10 mouse cellular contexts compared by ENCODE assay signal in genomic region chr4:45818814-45819207, GRCm38 (mm10). TPM values are rescaled to one million over a fixed set of nuclear protein-coding genes. Genes with fewer than 3 reads are reported as not detected.
DNase-seq lines count a peak whose midpoint lies in the region; ATAC-seq and TF ChIP-seq lines count a peak whose summit lies in the region.
"Had no signal": no experiment of that assay in that cellular context is flagged by ENCODE, and none has a peak within 500 bp of the region (broad histone marks: within the 10 kb centered on the region; RNA-seq: fewer than 3 reads in every experiment).

No protein-coding gene starts in this region.

- H3K9me3 ChIP-seq in neural tube, embryonic 11.5 days (ENCODE audit: control insufficient read depth, low read length) = no peaks in the 10 kb centered on the region
- no peaks in the 10 kb centered on the region for H3K9me3 ChIP-seq in hindbrain, embryonic 12.5 days (replicated peaks)
- no peaks in the 10 kb centered on the region for H3K9me3 ChIP-seq in stomach, postnatal 0 days (ENCODE audit: control insufficient read depth, low read length)

- H3K36me3 ChIP-seq in neural tube, embryonic 11.5 days (ENCODE audit: control insufficient read depth, insufficient read depth, low read length) = no peaks in the 10 kb centered on the region
- H3K36me3 ChIP-seq in hindbrain, embryonic 12.5 days = peaks cover 16% of the 10 kb centered on the region
- no peaks in the 10 kb centered on the region for H3K36me3 ChIP-seq in stomach, postnatal 0 days (ENCODE audit: control insufficient read depth, insufficient read depth, low read length)

- H3K4me1 ChIP-seq in neural tube, embryonic 11.5 days (ENCODE audit: control insufficient read depth, insufficient read depth, low read length) = peaks cover 35% of the 10 kb centered on the region
- H3K4me1 ChIP-seq in hindbrain, embryonic 12.5 days = peaks cover 61% of the 10 kb centered on the region
- H3K4me1 ChIP-seq in stomach, postnatal 0 days (replicated peaks; ENCODE audit: control insufficient read depth, insufficient read depth) = no peaks in the 10 kb centered on the region

- H3K9ac ChIP-seq in neural tube, embryonic 11.5 days (ENCODE audit: low read length) = peak overlapping the region; percentile 47
- H3K9ac ChIP-seq in hindbrain, embryonic 12.5 days = peak overlapping the region; percentile 54
- peak overlapping the region; percentile 18; the same call in 1 of the 2 replicates for H3K9ac ChIP-seq in stomach, postnatal 0 days (ENCODE audit: low read length)
- H3K9ac ChIP-seq: liver, embryonic 14.5 days had no signal

- TF ChIP-seq CTCF in stomach, postnatal 0 days (IDR thresholded peaks at IDR 0.05; ENCODE audit: low read depth) = no peak

- ATAC-seq in neural tube, embryonic 11.5 days (ENCODE audit: insufficient read depth, low FRiP score, low TSS enrichment) = peak; percentile 18
- peak; percentile 45 for ATAC-seq in hindbrain, embryonic 12.5 days (ENCODE audit: low FRiP score)
- peak; percentile 20; the same call in 1 of the 2 replicates for ATAC-seq in megakaryocyte, adult 5-6 weeks (ENCODE audit: poor library complexity, severe bottlenecking)
- ATAC-seq in stomach, postnatal 0 days (ENCODE audit: low FRiP score, low TSS enrichment) = no peak
- ATAC-seq in erythroblast, adult 5-6 weeks (replicated peaks; ENCODE audit: low FRiP score, poor library complexity, severe bottlenecking) = no peak

- no peak overlapping the region for H3K4me3 ChIP-seq in neural tube, embryonic 11.5 days (ENCODE audit: low read depth, low read length)
- H3K4me3 ChIP-seq in hindbrain, embryonic 12.5 days = peak overlapping the region; percentile 15
- no peak overlapping the region for H3K4me3 ChIP-seq in stomach, postnatal 0 days (ENCODE audit: low read depth, low read length)

- TF ChIP-seq EP300 in stomach, postnatal 0 days (optimal IDR thresholded peaks at IDR 0.05) = no peak

- WGBS in neural tube, embryonic 11.5 days = 9% methylated on average over 3 of the region's 4 CpGs
- WGBS in hindbrain, embryonic 12.5 days = 10% methylated on average over 3 of the region's 4 CpGs
- 44% methylated on average over 4 of the region's 4 CpGs for WGBS in stomach, postnatal 0 days

- H3K27me3 ChIP-seq in neural tube, embryonic 11.5 days (ENCODE audit: control insufficient read depth, insufficient read depth, low read length) = peaks cover 1% of the 10 kb centered on the region; the same call in 1 of the 2 replicates
- H3K27me3 ChIP-seq in hindbrain, embryonic 12.5 days = peaks cover 6% of the 10 kb centered on the region
- no peaks in the 10 kb centered on the region for H3K27me3 ChIP-seq in stomach, postnatal 0 days (ENCODE audit: control insufficient read depth, insufficient read depth, low read length)

- H3K4me2 ChIP-seq in neural tube, embryonic 11.5 days (ENCODE audit: low read depth) = peak overlapping the region; percentile 36
- H3K4me2 ChIP-seq in hindbrain, embryonic 12.5 days (replicated peaks) = peak overlapping the region; percentile 48
- H3K4me2 ChIP-seq in stomach, postnatal 0 days (replicated peaks; ENCODE audit: low read depth) = peak overlapping the region; percentile 50

- no peak for DNase-seq in neural tube, embryonic 11.5 days (ENCODE audit: low spot score)
- no peak for DNase-seq in neural tube, embryonic 10.5 days (ENCODE audit: extremely low spot score, low spot score)
- no peak for DNase-seq in stomach, postnatal 0 days (ENCODE audit: low spot score)
- no peak for DNase-seq in B cell, adult 2 months
- DNase-seq in adrenal gland, adult 2 months = no peak

- peak overlapping the region; percentile 94 for H3K27ac ChIP-seq in neural tube, embryonic 11.5 days (ENCODE audit: low read depth, low read length)
- peak overlapping the region; percentile 96 for H3K27ac ChIP-seq in hindbrain, embryonic 12.5 days
- no peak overlapping the region for H3K27ac ChIP-seq in stomach, postnatal 0 days (replicated peaks)
- H3K27ac ChIP-seq: liver, embryonic 14.5 days had no signal

RNA-seq across cellular contexts. Expression of gene Igfbpl1, which starts 7.9 kb away (rescaled TPM):
- polyA plus RNA-seq in neural tube, embryonic 11.5 days (2014; fragmentation: Nextera tagmentation; extraction: Ambion mirVana) = 76.8 and 90.4 TPM in 2 replicates
- polyA plus RNA-seq in hindbrain, embryonic 12.5 days (2016; fragmentation: Nextera tagmentation; extraction: Ambion mirVana) = 47.2 and 48.7 TPM in 2 replicates
- not detected in 2 replicates for total RNA-seq in megakaryocyte, adult 5-6 weeks (2015)
- total RNA-seq in megakaryocyte, adult 5-6 weeks (2017) = not detected in 2 replicates
- polyA plus RNA-seq in stomach, postnatal 0 days (2015; fragmentation: Nextera tagmentation; extraction: Ambion mirVana) = 0.08 and 0.17 TPM in 2 replicates
- total RNA-seq in adrenal gland, adult 2 months (2021) = not detected
- not detected in 2 replicates for polyA plus RNA-seq in adrenal gland, adult 2 months (2012; rRNA removed)
- not detected in 2 replicates for total RNA-seq in erythroblast, adult 5-6 weeks (2015; ENCODE audit: low replicate concordance)
- not detected in 2 replicates for total RNA-seq in erythroblast, adult 5-6 weeks (2017; ENCODE audit: low replicate concordance)
- total RNA-seq: hematopoietic stem cell, adult 5-6 weeks had no signal

RNA-seq across cellular contexts. Expression of gene Aldh1b1, which starts 20.0 kb away (rescaled TPM):
- 4.1 and 4.6 TPM in 2 replicates for polyA plus RNA-seq in neural tube, embryonic 11.5 days (2014; fragmentation: Nextera tagmentation; extraction: Ambion mirVana)
- 7.4 and 7.6 TPM in 2 replicates for polyA plus RNA-seq in hindbrain, embryonic 12.5 days (2016; fragmentation: Nextera tagmentation; extraction: Ambion mirVana)
- total RNA-seq in megakaryocyte, adult 5-6 weeks (2015) = 10.4 and 11.6 TPM in 2 replicates
- 36.2 and 41.9 TPM in 2 replicates for total RNA-seq in megakaryocyte, adult 5-6 weeks (2017)
- polyA plus RNA-seq in stomach, postnatal 0 days (2015; fragmentation: Nextera tagmentation; extraction: Ambion mirVana) = 6.8 and 7.5 TPM in 2 replicates
- total RNA-seq in adrenal gland, adult 2 months (2021) = 10 to 100 TPM; 27.3 to 31.5 TPM
- 30.6 and 31.8 TPM in 2 replicates for polyA plus RNA-seq in adrenal gland, adult 2 months (2012; rRNA removed)
- 1.3 TPM in 2 replicates for total RNA-seq in erythroblast, adult 5-6 weeks (2015; ENCODE audit: low replicate concordance)
- 1.6 and 2.2 TPM in 2 replicates for total RNA-seq in erythroblast, adult 5-6 weeks (2017; ENCODE audit: low replicate concordance)

RNA-seq across cellular contexts. Expression of gene Stra6l, which starts 29.7 kb away (rescaled TPM):
- 6.3 and 7.2 TPM in 2 replicates for polyA plus RNA-seq in neural tube, embryonic 11.5 days (2014; fragmentation: Nextera tagmentation; extraction: Ambion mirVana)
- 0.43 and 0.64 TPM in 2 replicates for polyA plus RNA-seq in hindbrain, embryonic 12.5 days (2016; fragmentation: Nextera tagmentation; extraction: Ambion mirVana)
- 0.11 and 0.22 TPM in 2 replicates for total RNA-seq in megakaryocyte, adult 5-6 weeks (2015)
- 0.07 and 0.33 TPM in 2 replicates for total RNA-seq in megakaryocyte, adult 5-6 weeks (2017)
- polyA plus RNA-seq in stomach, postnatal 0 days (2015; fragmentation: Nextera tagmentation; extraction: Ambion mirVana) = 0.05 and 0.16 TPM in 2 replicates
- 1 to 10 TPM in 1 of 2 experiments, not detected in 1; 1.0 TPM for total RNA-seq in adrenal gland, adult 2 months (2021)
- 0.17 and 0.66 TPM in 2 replicates for polyA plus RNA-seq in adrenal gland, adult 2 months (2012; rRNA removed)
- total RNA-seq in erythroblast, adult 5-6 weeks (2015; ENCODE audit: low replicate concordance) = not detected in 2 replicates
- not detected in 2 replicates for total RNA-seq in erythroblast, adult 5-6 weeks (2017; ENCODE audit: low replicate concordance)
- total RNA-seq: hematopoietic stem cell, adult 5-6 weeks had no signal

Comparison
In these comparisons a context has a peak if more than half of its experiments do, and no peak if none do; other contexts are left out.
1. ATAC-seq: peak in neural tube, embryonic 11.5 days (single experiment), hindbrain, embryonic 12.5 days (single experiment) and megakaryocyte, adult 5-6 weeks (single experiment); none in stomach, postnatal 0 days (single experiment) and erythroblast, adult 5-6 weeks (single experiment).
2. RNA of gene Igfbpl1, which starts 7.9 kb away (polyA plus RNA-seq): 76.8 to 90.4 TPM in neural tube, embryonic 11.5 days and 47.2 to 48.7 TPM in hindbrain, embryonic 12.5 days; 0.08 to 0.17 TPM in stomach, postnatal 0 days and not detected in adrenal gland, adult 2 months; every median in the first group is over 10 times any median in the second.
3. Peak in every context shown above with its lines, with median percentiles within 50 percentile points of each other: H3K4me2 ChIP-seq and H3K9ac ChIP-seq.